Mouse (Mus musculus): ENCODE results near the gene Dnajc5.

Gene Dnajc5

GRCm38 (mm10) chr2:181572921-181573920 lies 52.9 kb downstream of the Dnajc5 start:
- DNase-seq, result peak; percentile 65 to 73

- DNase-seq, result peak in 1 of 2 experiments; percentile 2
Measured at GRCm38 (mm10) chr2:181573961-181574360, 53.7 kb downstream of the Dnajc5 start.

- DNase-seq, result peak in 1 of 2 experiments; percentile 7
Measured at GRCm38 (mm10) chr2:181574921-181575545, 54.7 kb downstream of the Dnajc5 start.

GRCm38 (mm10) chr2:181576613-181577012 lies 56.3 kb downstream of the Dnajc5 start:
- no peak for DNase-seq

GRCm38 (mm10) chr2:181577126-181577525 lies 56.8 kb downstream of the Dnajc5 start:
- DNase-seq, result peak in 1 of 2 experiments; percentile 11

GRCm38 (mm10) chr2:181577981-181578581 lies 57.8 kb downstream of the Dnajc5 start:
- peak; percentile 74 to 80 for DNase-seq

- DNase-seq, result no peak
Measured at GRCm38 (mm10) chr2:181578790-181579618, 58.7 kb downstream of the Dnajc5 start.

GRCm38 (mm10) chr2:181579681-181580080 lies 59.4 kb downstream of the Dnajc5 start:
- no peak for DNase-seq

GRCm38 (mm10) chr2:181580131-181580772 lies 60.0 kb downstream of the Dnajc5 start:
- DNase-seq, result no peak

GRCm38 (mm10) chr2:181581016-181581401 lies 60.7 kb downstream of the Dnajc5 start:
- peak; percentile 84 to 88 for DNase-seq

- DNase-seq, result peak; percentile 88 to 91
Measured at GRCm38 (mm10) chr2:181581402-181582120, 61.3 kb downstream of the Dnajc5 start.

GRCm38 (mm10) chr2:181582358-181582757 lies 62.1 kb downstream of the Dnajc5 start:
- DNase-seq, result no peak

GRCm38 (mm10) chr2:181582939-181583338 lies 62.7 kb downstream of the Dnajc5 start:
- no peak for DNase-seq

GRCm38 (mm10) chr2:181583460-181584257 lies 63.4 kb downstream of the Dnajc5 start:
- DNase-seq, result no peak

GRCm38 (mm10) chr2:181584411-181584942 lies 64.2 kb downstream of the Dnajc5 start, which contains the start of gene Uckl1:
Gene Uckl1, minus strand, starts transcription at chr2:181584892.
- DNase-seq, result no peak

GRCm38 (mm10) chr2:181585506-181585905 lies 65.2 kb downstream of the Dnajc5 start:
- DNase-seq, result no peak

- DNase-seq, result no peak
Measured at GRCm38 (mm10) chr2:181586124-181586523, 65.8 kb downstream of the Dnajc5 start.

GRCm38 (mm10) chr2:181587796-181588195 lies 67.5 kb downstream of the Dnajc5 start:
- DNase-seq, result no peak

GRCm38 (mm10) chr2:181588229-181588780 lies 68.0 kb downstream of the Dnajc5 start:
- DNase-seq, result no peak
